15 mouse cellular contexts compared by ENCODE assay signal in the genomic region with DNA sequence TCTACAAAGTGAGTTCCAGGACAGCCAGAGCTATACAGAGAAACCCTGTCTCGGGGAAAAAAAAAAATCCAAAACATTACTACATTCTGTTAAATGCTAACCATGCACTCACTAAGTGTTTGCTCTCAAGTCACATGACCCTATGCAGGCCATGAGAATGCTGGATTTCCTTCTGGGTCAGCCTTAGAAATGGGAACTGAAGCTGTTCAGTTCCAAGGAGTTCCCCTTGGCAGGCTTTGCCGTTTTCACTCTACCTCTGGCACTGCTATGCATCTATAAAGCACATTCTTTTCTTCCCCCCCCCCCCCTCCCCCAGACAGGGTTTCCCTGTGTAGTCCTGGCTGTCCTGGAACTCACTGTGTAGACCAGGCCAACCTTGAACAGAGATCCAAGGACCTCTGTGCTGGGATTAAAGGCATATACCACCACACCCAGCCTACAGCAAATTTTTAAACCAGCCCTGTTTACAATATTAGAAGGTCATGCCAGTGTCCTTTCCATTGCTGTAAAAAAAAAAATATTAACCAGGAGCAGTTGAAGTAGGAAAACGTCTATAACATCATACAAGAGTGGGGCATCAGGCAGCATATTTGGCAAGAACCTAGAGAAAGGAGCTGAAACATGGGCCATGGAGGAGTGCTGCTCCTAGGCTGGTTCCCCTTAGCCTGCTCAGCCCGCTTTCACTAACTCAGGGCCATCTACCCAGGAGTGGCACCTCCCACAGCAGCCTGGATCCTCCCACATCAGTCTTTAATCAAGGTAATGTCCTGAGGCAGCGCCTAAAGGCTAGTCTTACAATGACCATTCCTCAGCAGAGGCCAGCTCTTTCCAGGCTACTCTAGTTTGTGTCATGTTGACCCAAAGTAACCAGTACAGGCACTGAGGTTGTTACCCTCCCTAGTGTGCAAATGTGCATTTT. TPM values are rescaled to one million over a fixed set of nuclear protein-coding genes. Genes with fewer than 3 reads are reported as not detected.
DNase-seq lines count a peak whose midpoint lies in the region; ATAC-seq lines count a peak whose summit lies in the region.
"Had no signal": no experiment of that assay in that cellular context is flagged by ENCODE, and none has a peak within 500 bp of the region (broad histone marks: within the 10 kb centered on the region; RNA-seq: fewer than 3 reads in every experiment).

No protein-coding gene starts in this region.

- H3K4me2 ChIP-seq in neural tube, embryonic 15.5 days = no peak overlapping the region
- 0 out of 2 replicates have a peak overlapping the region, but pooled peaks have one; percentile 10 for H3K4me2 ChIP-seq in liver, embryonic 12.5 days
- H3K4me2 ChIP-seq: forebrain, embryonic 13.5 days; heart, embryonic 13.5 days; midbrain, embryonic 11.5 days had no signal

- H3K27ac ChIP-seq in neural tube, embryonic 15.5 days (replicated peaks) = no peak overlapping the region
- H3K27ac ChIP-seq in liver, embryonic 12.5 days = no peak overlapping the region
- H3K27ac ChIP-seq: forebrain, embryonic 13.5 days; gastrocnemius, adult 2 months; heart, embryonic 13.5 days had no signal

- 0 out of 2 replicates have a peak, but pooled peaks cover 6% of the 10 kb centered on the region for H3K4me1 ChIP-seq in neural tube, embryonic 15.5 days
- H3K4me1 ChIP-seq in liver, embryonic 12.5 days = peaks cover 18% of the 10 kb centered on the region
- H3K4me1 ChIP-seq: forebrain, embryonic 13.5 days had no signal

- ATAC-seq in neural tube, embryonic 15.5 days (ENCODE audit: low FRiP score) = peak; percentile 31; the same call in 1 of the 2 replicates
- 0 out of 2 replicates have a peak, but pooled peaks have one; percentile 31 for ATAC-seq in liver, embryonic 12.5 days
- no peak for ATAC-seq in erythroblast, adult 5-6 weeks (replicated peaks; ENCODE audit: low FRiP score, poor library complexity, severe bottlenecking)
- ATAC-seq: forebrain, embryonic 13.5 days; intestine, postnatal 0 days had no signal

- no peaks in the 10 kb centered on the region for H3K27me3 ChIP-seq in neural tube, embryonic 15.5 days (replicated peaks)
- H3K27me3 ChIP-seq in liver, embryonic 12.5 days (replicated peaks) = no peaks in the 10 kb centered on the region
- H3K27me3 ChIP-seq: forebrain, embryonic 13.5 days; heart, embryonic 13.5 days had no signal

- WGBS in neural tube, embryonic 15.5 days = 82% methylated on average over 5 of the region's 5 CpGs
- 53% methylated on average over 5 of the region's 5 CpGs for WGBS in liver, embryonic 12.5 days (ENCODE audit: insufficient replicate concordance)

- peak; percentile 23 for DNase-seq in adrenal gland, postnatal 14 days
- DNase-seq in adrenal gland, postnatal 25 days = no peak
- no peak for DNase-seq in neural tube, embryonic 10.5 days (ENCODE audit: extremely low spot score, low spot score)
- peak; percentile 44 for DNase-seq in yolk sac, embryonic 10.5 days (ENCODE audit: low spot score)
- no peak for DNase-seq in right cerebral cortex, adult 18-20 months
- DNase-seq: cerebellum, postnatal 10 days; gastrocnemius, adult 2 months; retina, postnatal 1 day had no signal

- H3K9me3 ChIP-seq in neural tube, embryonic 15.5 days (replicated peaks) = no peaks in the 10 kb centered on the region
- H3K9me3 ChIP-seq in liver, embryonic 12.5 days (replicated peaks) = no peaks in the 10 kb centered on the region
- H3K9me3 ChIP-seq: forebrain, embryonic 13.5 days; heart, embryonic 13.5 days had no signal

- no peaks in the 10 kb centered on the region for H3K36me3 ChIP-seq in neural tube, embryonic 15.5 days
- H3K36me3 ChIP-seq in liver, embryonic 12.5 days = peaks cover 2% of the 10 kb centered on the region; the same call in 1 of the 2 replicates
- H3K36me3 ChIP-seq: heart, embryonic 13.5 days had no signal

- H3K4me3 ChIP-seq in neural tube, embryonic 15.5 days (replicated peaks) = no peak overlapping the region
- no peak overlapping the region for H3K4me3 ChIP-seq in liver, embryonic 12.5 days
- H3K4me3 ChIP-seq: forebrain, embryonic 13.5 days; gastrocnemius, adult 2 months; heart, embryonic 13.5 days had no signal

- no peak overlapping the region for H3K9ac ChIP-seq in neural tube, embryonic 15.5 days (replicated peaks)
- H3K9ac ChIP-seq in liver, embryonic 12.5 days = no peak overlapping the region
- H3K9ac ChIP-seq: forebrain, embryonic 13.5 days; heart, embryonic 13.5 days had no signal

RNA-seq across cellular contexts. Expression of gene Rufy3, which starts 31.0 kb away (rescaled TPM):
- total RNA-seq in adrenal gland, postnatal 14 days (2021) = 24.2 and 30.6 TPM in 2 replicates
- 31.1 and 41.5 TPM in 2 replicates for total RNA-seq in adrenal gland, postnatal 25 days (2021)
- 201 and 259 TPM in 2 replicates for polyA plus RNA-seq in neural tube, embryonic 15.5 days (2015; fragmentation: Nextera tagmentation; extraction: Ambion mirVana)
- 7.5 and 7.9 TPM in 2 replicates for polyA plus RNA-seq in liver, embryonic 12.5 days (2016; fragmentation: Nextera tagmentation; extraction: Ambion mirVana)
- 2.9 and 3.6 TPM in 2 replicates for total RNA-seq in erythroblast, adult 5-6 weeks (2015; ENCODE audit: low replicate concordance)
- total RNA-seq in erythroblast, adult 5-6 weeks (2017; ENCODE audit: low replicate concordance) = 3.7 and 6.7 TPM in 2 replicates

RNA-seq across cellular contexts. Expression of gene Utp3, which starts 41.5 kb away (rescaled TPM):
- total RNA-seq in adrenal gland, postnatal 14 days (2021) = 34.8 and 43.2 TPM in 2 replicates
- 36.8 and 37.2 TPM in 2 replicates for total RNA-seq in adrenal gland, postnatal 25 days (2021)
- polyA plus RNA-seq in neural tube, embryonic 15.5 days (2015; fragmentation: Nextera tagmentation; extraction: Ambion mirVana) = 44.4 and 58.6 TPM in 2 replicates
- polyA plus RNA-seq in liver, embryonic 12.5 days (2016; fragmentation: Nextera tagmentation; extraction: Ambion mirVana) = 51.3 and 52.3 TPM in 2 replicates
- 10.6 and 20.5 TPM in 2 replicates for total RNA-seq in erythroblast, adult 5-6 weeks (2015; ENCODE audit: low replicate concordance)
- 10.9 and 11.8 TPM in 2 replicates for total RNA-seq in erythroblast, adult 5-6 weeks (2017; ENCODE audit: low replicate concordance)

Comparison
In these comparisons a context has a peak if more than half of its experiments do, and no peak if none do; other contexts are left out.
1. DNase-seq: peak in adrenal gland, postnatal 14 days (single experiment) and yolk sac, embryonic 10.5 days (single experiment); none in adrenal gland, postnatal 25 days (single experiment), neural tube, embryonic 10.5 days (single experiment) and right cerebral cortex, adult 18-20 months (single experiment).